Mouse (Mus musculus): ENCODE results near the gene Cux2. TPM values are rescaled to one million over a fixed set of nuclear protein-coding genes. Genes with fewer than 3 reads are reported as not detected.

Gene Cux2
- polyA plus RNA-seq, 1 experiment from 2014 or later = 5.9 TPM

GRCm38 (mm10) chr5:122059060-122060017 lies 9.4 kb upstream of the Cux2 start:
- Histone ChIP-seq H3K4me1 (peaks cover 5% of the 10 kb centered on the region; the same call in 1 of the 2 replicates), H3K36me3 (no peaks in the 10 kb centered on the region), H3K9me3 (peaks cover 5% of the 10 kb centered on the region; the same call in 1 of the 2 replicates), H3K4me2 (replicated peaks) (peak overlapping the region; percentile 40), H3K27me3 (0 out of 2 replicates have a peak, but pooled peaks cover 9% of the 10 kb centered on the region), H3K4me3 (0 out of 2 replicates have a peak overlapping the region, but pooled peaks have one; percentile 7), H3K9ac (no peak overlapping the region), H3K27ac (no peak overlapping the region)
- no peak for ATAC-seq (ENCODE audit: insufficient number of reproducible peaks, insufficient read depth, low FRiP score, low TSS enrichment)
- 26% methylated on average over 39 of the region's 39 CpGs for WGBS

DNA sequence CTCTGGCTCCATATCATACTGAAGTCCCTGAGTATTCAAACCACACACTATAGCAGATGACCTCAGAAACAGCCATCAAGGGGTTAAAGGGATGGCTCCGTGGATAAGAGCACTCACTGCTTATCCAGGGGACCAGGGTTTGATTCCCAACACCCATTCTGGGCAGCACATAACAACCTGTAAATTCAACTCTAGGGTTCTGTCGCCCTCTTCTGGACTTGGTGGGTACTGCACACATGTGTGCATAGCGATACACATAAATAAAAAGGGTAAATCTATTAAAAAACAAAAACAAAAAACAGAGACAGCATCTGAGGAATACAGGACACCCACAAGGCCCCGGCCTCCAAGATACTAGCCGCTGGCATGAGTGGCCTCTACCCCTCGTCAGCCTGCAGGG lies 7.7 kb upstream of the Cux2 start:
- Histone ChIP-seq H3K27me3 (peaks cover 13% of the 10 kb centered on the region; the same call in 1 of the 2 replicates), H3K9me3 (peaks cover 5% of the 10 kb centered on the region; the same call in 1 of the 2 replicates), H3K9ac (no peak overlapping the region), H3K4me1 (peaks cover 15% of the 10 kb centered on the region; the same call in 1 of the 2 replicates), H3K4me3 (no peak overlapping the region), H3K36me3 (no peaks in the 10 kb centered on the region), H3K27ac (no peak overlapping the region), H3K4me2 (replicated peaks) (no peak overlapping the region)
- ATAC-seq (ENCODE audit: insufficient number of reproducible peaks, insufficient read depth, low FRiP score, low TSS enrichment) = no peak
- 69% methylated on average over 6 of the region's 6 CpGs for WGBS

GRCm38 (mm10) chr5:122056557-122056956 lies 6.7 kb upstream of the Cux2 start:
- Histone ChIP-seq H3K4me3 (no peak overlapping the region), H3K27ac (no peak overlapping the region), H3K4me1 (peaks cover 15% of the 10 kb centered on the region; the same call in 1 of the 2 replicates), H3K36me3 (no peaks in the 10 kb centered on the region), H3K27me3 (peaks cover 6% of the 10 kb centered on the region; the same call in 1 of the 2 replicates), H3K4me2 (replicated peaks) (no peak overlapping the region), H3K9ac (no peak overlapping the region), H3K9me3 (peaks cover 5% of the 10 kb centered on the region; the same call in 1 of the 2 replicates)
- no peak for ATAC-seq (ENCODE audit: insufficient number of reproducible peaks, insufficient read depth, low FRiP score, low TSS enrichment)
- WGBS = 83% methylated on average over 8 of the region's 8 CpGs

DNA sequence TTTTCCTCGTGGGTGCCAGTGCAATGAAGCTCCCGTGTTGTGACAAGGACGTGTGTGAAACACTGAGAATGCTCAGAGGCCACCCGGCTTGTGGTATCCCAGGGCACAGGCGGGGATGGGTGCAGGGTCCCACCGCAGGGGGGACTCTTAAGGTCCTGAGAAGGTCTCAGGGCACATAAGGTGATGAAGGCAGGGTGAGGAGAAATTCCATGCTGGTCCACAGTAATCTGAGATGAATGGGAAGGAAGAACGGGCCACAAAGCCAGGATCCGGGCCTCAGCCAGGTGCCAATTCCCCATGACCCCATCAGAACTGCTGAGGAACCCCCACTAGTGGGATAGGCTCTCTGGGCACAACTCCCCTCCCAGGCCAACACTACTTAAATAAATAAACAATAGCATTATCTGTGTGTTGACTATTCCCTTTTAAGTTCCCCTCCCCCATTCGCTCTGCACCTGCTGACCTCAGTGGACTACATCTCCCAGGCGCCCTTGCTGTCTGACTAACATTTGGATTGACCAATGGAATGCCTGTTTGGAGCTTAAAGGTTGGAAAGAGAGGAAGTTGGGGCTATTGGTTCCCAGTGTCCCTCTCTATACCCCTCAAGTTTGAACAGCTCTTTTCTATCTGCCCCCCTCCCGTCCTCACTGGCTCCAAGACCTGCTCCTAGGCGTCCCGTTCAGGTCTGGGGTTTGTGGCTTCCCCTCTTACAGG lies 4.4 kb upstream of the Cux2 start:
- Histone ChIP-seq H3K27me3 (peaks cover 10% of the 10 kb centered on the region), H3K36me3 (no peaks in the 10 kb centered on the region), H3K9ac (no peak overlapping the region), H3K4me1 (peaks cover 23% of the 10 kb centered on the region), H3K9me3 (peaks cover 5% of the 10 kb centered on the region; the same call in 1 of the 2 replicates), H3K27ac (no peak overlapping the region), H3K4me3 (no peak overlapping the region), H3K4me2 (replicated peaks) (peak overlapping the region; percentile 36)
- ATAC-seq (ENCODE audit: insufficient number of reproducible peaks, insufficient read depth, low FRiP score, low TSS enrichment) = no peak
- WGBS = 34% methylated on average over 13 of the region's 13 CpGs

DNA sequence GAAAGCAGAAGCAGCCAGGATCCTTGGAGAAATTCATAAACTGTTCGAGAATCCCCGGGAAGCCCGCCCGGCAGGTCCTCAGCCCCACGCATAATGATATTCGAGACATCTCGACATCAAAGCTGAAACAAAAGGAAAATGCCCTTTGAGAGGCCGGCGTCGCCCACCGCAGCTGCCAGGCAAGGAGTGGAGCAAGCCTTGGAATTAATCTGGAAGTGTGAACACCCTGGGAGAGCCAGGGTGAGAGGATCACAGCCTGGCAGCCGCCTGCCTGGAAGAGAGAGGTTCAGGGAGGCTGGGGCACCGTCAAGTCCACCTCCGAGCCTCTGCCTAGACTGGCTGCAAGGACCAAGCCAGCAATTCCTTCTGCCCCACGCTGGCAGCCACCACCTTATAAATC lies 3.7 kb upstream of the Cux2 start:
- Histone ChIP-seq H3K9ac (no peak overlapping the region), H3K4me3 (no peak overlapping the region), H3K4me1 (peaks cover 29% of the 10 kb centered on the region), H3K9me3 (peaks cover 5% of the 10 kb centered on the region; the same call in 1 of the 2 replicates), H3K27me3 (peaks cover 17% of the 10 kb centered on the region), H3K36me3 (no peaks in the 10 kb centered on the region), H3K4me2 (replicated peaks) (no peak overlapping the region), H3K27ac (0 out of 2 replicates have a peak overlapping the region, but pooled peaks have one; percentile 26)
- WGBS = 22% methylated on average over 15 of the region's 15 CpGs
- no peak for ATAC-seq (ENCODE audit: insufficient number of reproducible peaks, insufficient read depth, low FRiP score, low TSS enrichment)

GRCm38 (mm10) chr5:122050832-122051105 lies 867 bp upstream of the Cux2 start:
- peak overlapping the region; percentile 76 for H3K4me3 ChIP-seq
- no peak for ATAC-seq (ENCODE audit: insufficient number of reproducible peaks, insufficient read depth, low FRiP score, low TSS enrichment)
- no peak overlapping the region for H3K27ac ChIP-seq
- 6% methylated on average over 8 of the region's 8 CpGs for WGBS
- peak overlapping the region; percentile 72 for H3K4me2 ChIP-seq (replicated peaks)
- H3K36me3 ChIP-seq = no peaks in the 10 kb centered on the region
- H3K27me3 ChIP-seq = peaks cover 45% of the 10 kb centered on the region
- peaks cover 42% of the 10 kb centered on the region for H3K4me1 ChIP-seq
- H3K9me3 ChIP-seq = no peaks in the 10 kb centered on the region
- no peak overlapping the region for H3K9ac ChIP-seq

DNA sequence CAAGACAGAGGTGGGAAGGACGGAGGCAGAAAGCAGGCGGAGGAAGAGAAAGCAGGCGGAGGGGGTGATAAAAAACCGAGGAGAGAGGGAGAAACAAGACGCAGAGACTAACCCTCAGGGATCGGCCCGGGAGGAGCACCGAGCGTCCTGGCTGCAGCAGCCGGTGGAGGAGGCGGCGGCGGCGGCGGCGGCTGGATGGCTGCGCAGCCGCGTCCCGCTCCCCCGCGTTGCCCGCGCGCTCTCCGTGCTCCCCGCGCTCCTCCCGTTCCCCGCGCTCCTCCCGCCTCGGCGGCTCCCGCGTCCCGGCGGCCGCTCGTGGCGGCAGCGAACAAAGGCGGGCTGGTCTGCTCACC lies 262 bp downstream of the Cux2 start:
- H3K36me3 ChIP-seq = no peaks in the 10 kb centered on the region
- H3K4me1 ChIP-seq = peaks cover 42% of the 10 kb centered on the region
- H3K4me2 ChIP-seq (replicated peaks) = peak overlapping the region; percentile 72
- H3K9ac ChIP-seq = peak overlapping the region; percentile 76
- H3K27ac ChIP-seq = peak overlapping the region; percentile 76; the same call in 1 of the 2 replicates
- H3K9me3 ChIP-seq = no peaks in the 10 kb centered on the region
- ATAC-seq (ENCODE audit: insufficient number of reproducible peaks, insufficient read depth, low FRiP score, low TSS enrichment) = peak; percentile 25; the same call in 1 of the 2 replicates
- H3K4me3 ChIP-seq = peak overlapping the region; percentile 76
- H3K27me3 ChIP-seq = peaks cover 49% of the 10 kb centered on the region
- WGBS = 0% methylated on average over 28 of the region's 43 CpGs

GRCm38 (mm10) chr5:122048686-122049663 lies 927 bp downstream of the Cux2 start:
- Histone ChIP-seq H3K4me3 (peak overlapping the region; percentile 76), H3K27ac (no peak overlapping the region), H3K36me3 (no peaks in the 10 kb centered on the region), H3K4me2 (replicated peaks) (peak overlapping the region; percentile 72), H3K27me3 (peaks cover 53% of the 10 kb centered on the region), H3K9me3 (no peaks in the 10 kb centered on the region), H3K9ac (peak overlapping the region; percentile 76), H3K4me1 (peaks cover 41% of the 10 kb centered on the region)
- WGBS = under 1% methylated on average over 52 of the region's 52 CpGs
- no peak for ATAC-seq (ENCODE audit: insufficient number of reproducible peaks, insufficient read depth, low FRiP score, low TSS enrichment)

DNA sequence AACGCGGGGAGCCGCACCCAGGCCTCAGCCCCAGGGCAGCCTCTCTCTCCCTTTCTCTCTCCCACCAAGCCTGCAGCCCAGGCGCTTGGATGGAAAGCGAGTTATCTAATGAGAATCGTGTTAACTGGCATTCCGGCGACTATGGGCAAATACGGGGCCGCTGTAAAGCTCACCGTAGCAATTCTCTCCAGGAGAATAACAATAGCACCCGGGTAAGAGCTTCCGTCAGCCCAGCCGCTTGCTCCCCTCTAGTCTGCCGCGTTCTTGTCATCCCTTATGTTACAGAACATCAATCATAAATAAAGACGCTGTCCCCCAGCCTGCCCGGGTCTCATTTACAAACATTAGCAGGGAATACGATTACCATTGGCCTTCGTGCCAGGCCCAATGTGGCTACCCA lies 1.6 kb downstream of the Cux2 start:
- no peak for ATAC-seq (ENCODE audit: insufficient number of reproducible peaks, insufficient read depth, low FRiP score, low TSS enrichment)
- Histone ChIP-seq H3K36me3 (no peaks in the 10 kb centered on the region), H3K4me3 (peak overlapping the region; percentile 76), H3K9me3 (no peaks in the 10 kb centered on the region), H3K27me3 (peaks cover 53% of the 10 kb centered on the region), H3K4me2 (replicated peaks) (peak overlapping the region; percentile 72), H3K9ac (no peak overlapping the region), H3K27ac (no peak overlapping the region), H3K4me1 (peaks cover 34% of the 10 kb centered on the region)
- WGBS = 2% methylated on average over 20 of the region's 20 CpGs

DNA sequence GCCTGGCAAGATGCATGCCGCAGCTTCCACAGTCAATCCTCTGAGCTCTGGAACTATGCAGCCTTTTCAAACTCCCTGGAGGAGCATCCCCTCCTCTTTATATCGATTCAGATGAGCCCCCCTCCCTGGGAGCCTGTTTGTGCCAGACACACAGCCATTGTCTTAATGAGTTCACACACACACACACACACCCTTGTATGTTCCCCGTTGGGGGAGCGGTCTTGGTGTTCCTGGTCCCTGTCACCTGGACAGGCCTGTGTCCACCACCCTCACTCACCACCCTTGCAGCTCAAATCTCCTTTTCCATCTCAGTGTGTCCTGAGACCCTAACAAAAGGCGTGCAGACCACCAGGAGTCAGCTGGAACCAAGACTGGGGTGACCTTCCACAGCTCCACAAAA lies 2.1 kb downstream of the Cux2 start:
- H3K9me3 ChIP-seq = no peaks in the 10 kb centered on the region
- H3K9ac ChIP-seq = no peak overlapping the region
- no peak for ATAC-seq (ENCODE audit: insufficient number of reproducible peaks, insufficient read depth, low FRiP score, low TSS enrichment)
- H3K36me3 ChIP-seq = no peaks in the 10 kb centered on the region
- peaks cover 30% of the 10 kb centered on the region for H3K4me1 ChIP-seq
- no peak overlapping the region for H3K27ac ChIP-seq
- 34% methylated on average over 5 of the region's 5 CpGs for WGBS
- H3K27me3 ChIP-seq = peaks cover 49% of the 10 kb centered on the region
- peak overlapping the region; percentile 72 for H3K4me2 ChIP-seq (replicated peaks)
- peak overlapping the region; percentile 76 for H3K4me3 ChIP-seq

- Histone ChIP-seq H3K27ac (no peak overlapping the region), H3K9me3 (no peaks in the 10 kb centered on the region), H3K36me3 (no peaks in the 10 kb centered on the region), H3K4me1 (peaks cover 13% of the 10 kb centered on the region), H3K4me2 (replicated peaks) (no peak overlapping the region), H3K9ac (no peak overlapping the region), H3K27me3 (peaks cover 36% of the 10 kb centered on the region), H3K4me3 (no peak overlapping the region)
- no peak for ATAC-seq (ENCODE audit: insufficient number of reproducible peaks, insufficient read depth, low FRiP score, low TSS enrichment)
- WGBS = 86% methylated on average over 11 of the region's 11 CpGs
These were observed 6.3 kb downstream of the Cux2 start for GRCm38 (mm10) chr5:122043567-122043966.
